Mouse (Mus musculus): ENCODE results near the gene Pwp2. TPM values are rescaled to one million over a fixed set of nuclear protein-coding genes. Genes with fewer than 3 reads are reported as not detected.
"Not testable (repeated sequence)": the region's sequence is repeated elsewhere in the genome, so short reads cannot be mapped to it uniquely, and the experiment has no call there.

Gene Pwp2
- polyA plus RNA-seq, 1 experiment from 2014 or later = 9.5 TPM

DNA sequence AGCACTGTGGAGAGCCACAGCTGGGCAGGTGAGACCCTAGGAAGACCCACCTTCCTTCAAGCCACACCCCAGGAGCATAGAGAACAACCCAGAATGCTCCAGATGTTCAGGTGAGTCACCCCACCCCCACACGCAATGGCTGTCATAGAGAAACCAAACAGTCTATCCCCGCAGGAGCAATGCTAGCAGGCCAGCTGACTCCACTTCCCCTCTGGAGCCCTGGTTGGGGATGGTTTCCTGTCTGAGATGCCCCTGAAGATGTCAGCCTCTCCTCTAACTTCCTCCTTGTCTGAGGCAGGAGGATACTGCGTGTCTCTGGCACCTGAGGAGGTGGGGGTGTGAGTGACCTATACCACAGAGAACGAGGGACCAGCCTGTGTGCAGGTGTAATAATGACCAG, 50.5 kb downstream of the Pwp2 start:
- Histone ChIP-seq H3K9ac (ENCODE audit: low read depth, low read length) (no peak overlapping the region), H3K4me1 (ENCODE audit: control insufficient read depth, insufficient read depth, low read length) (peaks cover 17% of the 10 kb centered on the region), H3K4me2 (no peak overlapping the region), H3K36me3 (ENCODE audit: control insufficient read depth, insufficient read depth, low read length) (no peaks in the 10 kb centered on the region), H3K4me3 (ENCODE audit: low read depth, low read length) (no peak overlapping the region), H3K27ac (ENCODE audit: low read depth, low read length) (no peak overlapping the region), H3K9me3 (replicated peaks; ENCODE audit: control insufficient read depth, low read length) (no peaks in the 10 kb centered on the region), H3K27me3 (ENCODE audit: control insufficient read depth, insufficient read depth, low read length) (peaks cover 4% of the 10 kb centered on the region; the same call in 1 of the 2 replicates)
- WGBS (ENCODE audit: insufficient replicate concordance) = 53% methylated on average over 4 of the region's 4 CpGs
- no peak for ATAC-seq (replicated peaks; ENCODE audit: insufficient number of reproducible peaks, low FRiP score, low TSS enrichment)

GRCm38 (mm10) chr10:78129998-78130397, 55.0 kb downstream of the Pwp2 start:
- no peak for ATAC-seq (replicated peaks; ENCODE audit: insufficient number of reproducible peaks, low FRiP score, low TSS enrichment)
- H3K4me1 ChIP-seq (ENCODE audit: control insufficient read depth, insufficient read depth, low read length) = peaks cover 8% of the 10 kb centered on the region
- peaks cover 7% of the 10 kb centered on the region; the same call in 1 of the 2 replicates for H3K27me3 ChIP-seq (ENCODE audit: control insufficient read depth, insufficient read depth, low read length)
- no peak overlapping the region for H3K4me3 ChIP-seq (ENCODE audit: low read depth, low read length)
- no peak overlapping the region for H3K27ac ChIP-seq (ENCODE audit: low read depth, low read length)
- 69% methylated on average over 4 of the region's 4 CpGs for whole genome bisulfite sequencing (ENCODE audit: insufficient replicate concordance)
- no peaks in the 10 kb centered on the region for H3K36me3 ChIP-seq (ENCODE audit: control insufficient read depth, insufficient read depth, low read length)
- H3K4me2 ChIP-seq = no peak overlapping the region
- no peaks in the 10 kb centered on the region for H3K9me3 ChIP-seq (replicated peaks; ENCODE audit: control insufficient read depth, low read length)
- no peak overlapping the region for H3K9ac ChIP-seq (ENCODE audit: low read depth, low read length)

GRCm38 (mm10) chr10:78129423-78129822, 55.5 kb downstream of the Pwp2 start:
- no peak overlapping the region for H3K9ac ChIP-seq (ENCODE audit: low read depth, low read length)
- 34% methylated on average over 11 of the region's 11 CpGs for WGBS (ENCODE audit: insufficient replicate concordance)
- no peak overlapping the region for H3K27ac ChIP-seq (ENCODE audit: low read depth, low read length)
- no peak overlapping the region for H3K4me2 ChIP-seq
- H3K4me1 ChIP-seq (ENCODE audit: control insufficient read depth, insufficient read depth, low read length) = peaks cover 2% of the 10 kb centered on the region; the same call in 1 of the 2 replicates
- peaks cover 7% of the 10 kb centered on the region; the same call in 1 of the 2 replicates for H3K27me3 ChIP-seq (ENCODE audit: control insufficient read depth, insufficient read depth, low read length)
- H3K36me3 ChIP-seq (ENCODE audit: control insufficient read depth, insufficient read depth, low read length) = no peaks in the 10 kb centered on the region
- no peak overlapping the region for H3K4me3 ChIP-seq (ENCODE audit: low read depth, low read length)
- H3K9me3 ChIP-seq (replicated peaks; ENCODE audit: control insufficient read depth, low read length) = no peaks in the 10 kb centered on the region
- no peak for ATAC-seq (replicated peaks; ENCODE audit: insufficient number of reproducible peaks, low FRiP score, low TSS enrichment)

- WGBS (ENCODE audit: insufficient replicate concordance) = 73% methylated on average over 2 of the region's 2 CpGs
Measured at GRCm38 (mm10) chr10:78128647-78129046, 56.3 kb downstream of the Pwp2 start.

DNA sequence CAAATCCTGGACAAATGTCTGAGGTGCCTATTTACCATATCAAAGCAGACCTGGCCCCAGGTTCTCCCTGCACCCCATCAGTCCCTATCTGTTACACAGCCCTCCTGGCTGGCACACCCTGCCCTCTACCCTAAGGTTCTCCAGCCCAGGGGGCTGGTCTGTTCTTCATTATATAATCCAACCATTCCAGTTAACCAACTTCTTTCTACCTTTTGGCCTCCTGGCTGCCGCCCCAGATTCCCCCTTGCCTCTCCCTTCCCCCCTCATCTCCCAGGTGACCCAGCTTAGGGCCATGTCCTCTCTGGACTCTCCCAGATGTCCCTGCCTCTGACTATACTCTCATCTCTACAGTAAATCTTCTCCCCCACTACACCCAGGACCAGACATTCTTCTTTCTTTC, 57.0 kb downstream of the Pwp2 start:
- H3K9me3 ChIP-seq (replicated peaks; ENCODE audit: control insufficient read depth, low read length) = no peaks in the 10 kb centered on the region
- no peaks in the 10 kb centered on the region for H3K36me3 ChIP-seq (ENCODE audit: control insufficient read depth, insufficient read depth, low read length)
- H3K4me3 ChIP-seq (ENCODE audit: low read depth, low read length) = no peak overlapping the region
- no peak overlapping the region for H3K4me2 ChIP-seq
- H3K9ac ChIP-seq (ENCODE audit: low read depth, low read length) = no peak overlapping the region
- no peaks in the 10 kb centered on the region for H3K4me1 ChIP-seq (ENCODE audit: control insufficient read depth, insufficient read depth, low read length)
- H3K27ac ChIP-seq (ENCODE audit: low read depth, low read length) = no peak overlapping the region
- 50% methylated on average over 1 of the region's 1 CpGs for WGBS (ENCODE audit: insufficient replicate concordance)
- ATAC-seq (replicated peaks; ENCODE audit: insufficient number of reproducible peaks, low FRiP score, low TSS enrichment) = no peak
- H3K27me3 ChIP-seq (ENCODE audit: control insufficient read depth, insufficient read depth, low read length) = peaks cover 7% of the 10 kb centered on the region; the same call in 1 of the 2 replicates

More at GRCm38 (mm10) chr10:78128647-78129046, 56.3 kb downstream of the Pwp2 start:
- H3K36me3 ChIP-seq (ENCODE audit: control insufficient read depth, insufficient read depth, low read length) = no peaks in the 10 kb centered on the region
- H3K9ac ChIP-seq (ENCODE audit: low read depth, low read length) = no peak overlapping the region
- H3K27ac ChIP-seq (ENCODE audit: low read depth, low read length) = no peak overlapping the region
- no peak overlapping the region for H3K4me2 ChIP-seq
- H3K4me3 ChIP-seq (ENCODE audit: low read depth, low read length) = no peak overlapping the region
- H3K27me3 ChIP-seq (ENCODE audit: control insufficient read depth, insufficient read depth, low read length) = peaks cover 7% of the 10 kb centered on the region; the same call in 1 of the 2 replicates
- H3K4me1 ChIP-seq (ENCODE audit: control insufficient read depth, insufficient read depth, low read length) = no peaks in the 10 kb centered on the region
- no peak for ATAC-seq (replicated peaks; ENCODE audit: insufficient number of reproducible peaks, low FRiP score, low TSS enrichment)
- no peaks in the 10 kb centered on the region for H3K9me3 ChIP-seq (replicated peaks; ENCODE audit: control insufficient read depth, low read length)

GRCm38 (mm10) chr10:78127046-78127870, 57.7 kb downstream of the Pwp2 start:
- WGBS (ENCODE audit: insufficient replicate concordance) = 57% methylated on average over 9 of the region's 9 CpGs
- H3K27me3 ChIP-seq (ENCODE audit: control insufficient read depth, insufficient read depth, low read length) = peaks cover 7% of the 10 kb centered on the region; the same call in 1 of the 2 replicates
- no peaks in the 10 kb centered on the region for H3K9me3 ChIP-seq (replicated peaks; ENCODE audit: control insufficient read depth, low read length)
- H3K36me3 ChIP-seq (ENCODE audit: control insufficient read depth, insufficient read depth, low read length) = no peaks in the 10 kb centered on the region
- no peak overlapping the region for H3K4me2 ChIP-seq
- no peaks in the 10 kb centered on the region for H3K4me1 ChIP-seq (ENCODE audit: control insufficient read depth, insufficient read depth, low read length)
- no peak for ATAC-seq (replicated peaks; ENCODE audit: insufficient number of reproducible peaks, low FRiP score, low TSS enrichment)
- no peak overlapping the region for H3K9ac ChIP-seq (ENCODE audit: low read depth, low read length)
- no peak overlapping the region for H3K27ac ChIP-seq (ENCODE audit: low read depth, low read length)
- no peak overlapping the region for H3K4me3 ChIP-seq (ENCODE audit: low read depth, low read length)

DNA sequence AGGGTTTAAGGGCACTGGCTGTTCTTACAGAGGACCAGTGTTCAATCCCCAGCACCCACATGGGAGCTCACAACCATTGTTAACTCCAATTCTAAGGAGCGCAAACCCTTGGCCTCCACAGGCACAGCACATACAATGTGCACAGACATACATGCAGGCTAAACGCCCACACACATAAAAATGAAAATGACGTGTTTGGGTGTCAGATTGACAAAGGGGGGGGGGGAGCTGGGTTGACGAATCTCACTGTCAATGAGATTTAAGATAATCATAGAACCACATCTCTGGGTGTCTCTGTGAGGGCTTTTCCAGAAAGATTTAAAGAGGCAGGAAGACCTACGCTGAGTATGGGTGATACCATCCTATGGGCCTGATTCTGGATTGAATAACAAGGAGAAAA, 58.6 kb downstream of the Pwp2 start:
- H3K9me3 ChIP-seq (replicated peaks; ENCODE audit: control insufficient read depth, low read length) = no peaks in the 10 kb centered on the region
- H3K4me2 ChIP-seq = no peak overlapping the region
- no peaks in the 10 kb centered on the region for H3K36me3 ChIP-seq (ENCODE audit: control insufficient read depth, insufficient read depth, low read length)
- no peak for ATAC-seq (replicated peaks; ENCODE audit: insufficient number of reproducible peaks, low FRiP score, low TSS enrichment)
- H3K9ac ChIP-seq (ENCODE audit: low read depth, low read length) = no peak overlapping the region
- H3K4me1 ChIP-seq (ENCODE audit: control insufficient read depth, insufficient read depth, low read length) = no peaks in the 10 kb centered on the region
- peaks cover 7% of the 10 kb centered on the region; the same call in 1 of the 2 replicates for H3K27me3 ChIP-seq (ENCODE audit: control insufficient read depth, insufficient read depth, low read length)
- WGBS (ENCODE audit: insufficient replicate concordance) = 86% methylated on average over 5 of the region's 5 CpGs
- no peak overlapping the region for H3K4me3 ChIP-seq (ENCODE audit: low read depth, low read length)
- H3K27ac ChIP-seq (ENCODE audit: low read depth, low read length) = no peak overlapping the region

DNA sequence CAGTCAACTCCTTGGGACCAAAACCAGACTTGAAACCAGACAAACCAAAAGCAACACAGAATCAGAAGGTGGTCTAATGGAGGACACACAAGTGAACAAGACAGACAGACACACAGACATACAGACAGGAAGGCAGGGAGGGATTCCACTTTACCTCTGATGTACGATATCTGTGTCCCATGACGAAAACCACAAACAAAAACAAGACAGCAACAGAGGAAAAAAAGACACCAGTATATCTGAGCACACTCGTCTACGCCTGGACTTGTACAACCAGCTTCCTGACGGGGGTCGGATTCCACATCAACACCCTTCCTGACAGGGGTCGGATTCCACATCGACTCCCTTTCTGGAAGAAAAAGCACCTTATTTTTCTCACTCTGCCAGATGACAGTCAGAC, 59.9 kb downstream of the Pwp2 start:
- not testable (repeated sequence) for H3K27me3 ChIP-seq (ENCODE audit: control insufficient read depth, insufficient read depth, low read length); H3K9me3 ChIP-seq (replicated peaks; ENCODE audit: control insufficient read depth, low read length); H3K4me1 ChIP-seq (ENCODE audit: control insufficient read depth, insufficient read depth, low read length); H3K36me3 ChIP-seq (ENCODE audit: control insufficient read depth, insufficient read depth, low read length); H3K27ac ChIP-seq (ENCODE audit: low read depth, low read length); H3K4me3 ChIP-seq (ENCODE audit: low read depth, low read length); ATAC-seq (replicated peaks; ENCODE audit: insufficient number of reproducible peaks, low FRiP score, low TSS enrichment); H3K4me2 ChIP-seq; H3K9ac ChIP-seq (ENCODE audit: low read depth, low read length)
- WGBS (ENCODE audit: insufficient replicate concordance) = 44% methylated on average over 8 of the region's 8 CpGs

DNA sequence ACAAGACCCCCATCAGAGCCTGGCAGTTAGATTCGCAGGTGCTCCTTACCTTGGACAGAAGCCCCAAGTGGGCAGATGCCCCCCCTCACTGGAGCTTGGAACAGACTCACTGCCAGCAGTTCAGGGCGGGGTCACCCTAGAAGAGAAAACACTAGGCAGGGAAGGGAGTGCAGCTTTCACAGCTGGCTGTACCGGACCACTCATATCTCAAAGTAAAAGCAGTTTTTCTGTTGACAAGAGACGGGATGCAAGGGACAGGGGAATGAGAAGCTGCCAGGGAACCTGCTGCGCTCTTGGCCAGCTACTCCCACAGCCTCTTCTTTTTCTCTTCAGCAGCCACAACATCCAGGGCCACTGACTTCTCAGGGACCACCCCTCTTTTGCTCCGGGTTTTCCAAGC, 60.8 kb downstream of the Pwp2 start:
- not testable (repeated sequence) for H3K4me2 ChIP-seq; H3K4me1 ChIP-seq (ENCODE audit: control insufficient read depth, insufficient read depth, low read length); H3K9ac ChIP-seq (ENCODE audit: low read depth, low read length); H3K27ac ChIP-seq (ENCODE audit: low read depth, low read length); H3K4me3 ChIP-seq (ENCODE audit: low read depth, low read length); H3K36me3 ChIP-seq (ENCODE audit: control insufficient read depth, insufficient read depth, low read length); H3K9me3 ChIP-seq (replicated peaks; ENCODE audit: control insufficient read depth, low read length); ATAC-seq (replicated peaks; ENCODE audit: insufficient number of reproducible peaks, low FRiP score, low TSS enrichment); H3K27me3 ChIP-seq (ENCODE audit: control insufficient read depth, insufficient read depth, low read length)
- 42% methylated on average over 6 of the region's 6 CpGs for WGBS (ENCODE audit: insufficient replicate concordance)
